Mouse (Mus musculus) limb, embryonic 14.5 days (tissue): ENCODE results near the gene Mpzl2. TPM values are rescaled to one million over a fixed set of nuclear protein-coding genes. Genes with fewer than 3 reads are reported as not detected.
A peak's percentile ranks its signal among the peaks of the same experiment; 100 is the strongest.

ENCODE experiments used
- ATAC-seq: fragments of 200-750 bp; cut with Nextera tagmentation; 2 replicates; pipeline ENCODE4 v1.8.0; 2017; ENCODE audit warnings: low read depth, moderate number of reproducible peaks, moderate TSS enrichment; ENCODE audit not compliant: low FRiP score
- DNase-seq: peaks from one replicate; pipeline ENCODE4 v3.0.0-alpha.2; 2015; ENCODE audit warnings: low spot score
- H3K27ac ChIP-seq: fragments of 300-500 bp; sonication (generic); replicated peaks from 2 replicates; pipeline ENCODE4 v1.5.1; 2014; ENCODE audit warnings: low read depth, mild to moderate bottlenecking, low read length, moderate library complexity, mixed read lengths
- H3K27me3 ChIP-seq: fragments of 300-500 bp; sonication (generic); 2 replicates; pipeline ENCODE4 v1.6.1; 2014; ENCODE audit warnings: low read length, mixed read lengths; ENCODE audit not compliant: control insufficient read depth, insufficient read depth
- H3K36me3 ChIP-seq: fragments of 300-500 bp; sonication (generic); 2 replicates; pipeline ENCODE4 v1.6.1; 2014; ENCODE audit warnings: mild to moderate bottlenecking, low read length, moderate library complexity, mixed read lengths; ENCODE audit not compliant: control insufficient read depth, insufficient read depth
- H3K4me1 ChIP-seq: fragments of 300-500 bp; sonication (generic); 2 replicates; pipeline ENCODE4 v1.6.1; 2014; ENCODE audit warnings: antibody characterized with exemption, low read length, mixed read lengths; ENCODE audit not compliant: control insufficient read depth, insufficient read depth
- H3K4me2 ChIP-seq: fragments of 300-500 bp; sonication (generic); replicated peaks from 2 replicates; pipeline ENCODE4 v1.6.1; 2014; ENCODE audit warnings: low read depth, mild to moderate bottlenecking, low read length, moderate library complexity; ENCODE audit not compliant: severe bottlenecking
- H3K4me3 ChIP-seq: fragments of 300-500 bp; sonication (generic); replicated peaks from 2 replicates; pipeline ENCODE4 v1.5.1; 2014; ENCODE audit warnings: low read length
- H3K9ac ChIP-seq: fragments of 300-500 bp; sonication (generic); 2 replicates; pipeline ENCODE4 v1.6.1; 2014; ENCODE audit warnings: mild to moderate bottlenecking, low read depth, low read length, moderate library complexity; ENCODE audit not compliant: severe bottlenecking
- H3K9me3 ChIP-seq: fragments of 300-500 bp; sonication (generic); 2 replicates; pipeline ENCODE4 v1.6.1; 2016; ENCODE audit warnings: low read length; ENCODE audit not compliant: control insufficient read depth
- POLR2A ChIP-seq: fragments of 200-500 bp; IDR thresholded peaks from 2 replicates; pipeline ENCODE4 v1.8.0; 2012; ENCODE audit warnings: inconsistent platforms, mild to moderate bottlenecking, moderate library complexity, borderline replicate concordance; ENCODE audit not compliant: insufficient read depth, insufficient read length; ENCODE audit errors: extremely low read depth
- WGBS: fragments of 180-500 bp; shearing (Covaris S2); extraction: QIAGEN DNeasy Blood & Tissue Kit; methylation state at CpG from one replicate; pipeline ENCODE4 v1.1.7; 2014; 5-methylcytosine and 5-hydroxymethylcytosine counted together
- polyA plus RNA-seq, 2 experiments: library from polyadenylated mRNA; depleted of rRNA in 1 of 2; stranded (reverse) in 1 of 2; unstranded in 1 of 2; fragments of >200 nt; fragmentation: Nextera tagmentation in 1 of 2; extraction: Ambion mirVana in 1 of 2; gene quantifications; 2 replicates each; pipeline versions ENCODE4 v1.2.1 to v1.2.3; 2012 to 2014

Mpzl2 gene
- polyA plus RNA-seq, 2 experiments, result 21.8 to 22.6 TPM

- DNase-seq, result peak; percentile 48
- TF ChIP-seq POLR2A, result no peak
- no peaks in the 10 kb centered on the region for H3K36me3 ChIP-seq
- peak; percentile 73 for ATAC-seq
- H3K4me2 ChIP-seq, result peak overlapping the region; percentile 66
- H3K27me3 ChIP-seq, result 0 out of 2 replicates have a peak, but pooled peaks cover 3% of the 10 kb centered on the region
- H3K4me1 ChIP-seq, result peaks cover 19% of the 10 kb centered on the region
- H3K9ac ChIP-seq, result peak overlapping the region; percentile 55
- peak overlapping the region; percentile 43 for H3K4me3 ChIP-seq
- H3K9me3 ChIP-seq, result no peaks in the 10 kb centered on the region
- 4% methylated on average over 19 of the region's 20 CpGs for WGBS
- H3K27ac ChIP-seq, result peak overlapping the region; percentile 65; the same call in 1 of the 2 replicates
Measured at GRCm38 (mm10) chr9:45042056-45042720, 2.6 kb downstream of the Mpzl2 start.

GRCm38 (mm10) chr9:45042947-45043346 lies 3.3 kb downstream of the Mpzl2 start:
- WGBS, result 1% methylated on average over 10 of the region's 10 CpGs

GRCm38 (mm10) chr9:45046973-45047372 lies 7.4 kb downstream of the Mpzl2 start:
- ATAC-seq, result no peak
- Histone ChIP-seq H3K4me1 (peaks cover 6% of the 10 kb centered on the region; the same call in 1 of the 2 replicates), H3K27me3 (0 out of 2 replicates have a peak, but pooled peaks cover 3% of the 10 kb centered on the region), H3K9ac (no peak overlapping the region), H3K9me3 (no peaks in the 10 kb centered on the region), H3K4me3 (no peak overlapping the region), H3K27ac (no peak overlapping the region), H3K36me3 (no peaks in the 10 kb centered on the region; the same call in 1 of the 2 replicates), H3K4me2 (no peak overlapping the region)
- DNase-seq, result no peak
- TF ChIP-seq POLR2A, result no peak
- whole genome bisulfite sequencing, result 83% methylated on average over 16 of the region's 16 CpGs

More at GRCm38 (mm10) chr9:45042947-45043346, 3.3 kb downstream of the Mpzl2 start:
- H3K4me2 ChIP-seq, result peak overlapping the region; percentile 66
- 0 out of 2 replicates have a peak, but pooled peaks cover 3% of the 10 kb centered on the region for H3K27me3 ChIP-seq
- H3K4me1 ChIP-seq, result peaks cover 19% of the 10 kb centered on the region
- DNase-seq (no peak), ATAC-seq (peak; percentile 50; the same call in 1 of the 2 replicates)
- TF ChIP-seq POLR2A, result no peak
- peak overlapping the region; percentile 55 for H3K9ac ChIP-seq
- no peaks in the 10 kb centered on the region for H3K9me3 ChIP-seq
- H3K4me3 ChIP-seq, result peak overlapping the region; percentile 43
- H3K27ac ChIP-seq, result peak overlapping the region; percentile 65; the same call in 1 of the 2 replicates
- no peaks in the 10 kb centered on the region for H3K36me3 ChIP-seq

DNA sequence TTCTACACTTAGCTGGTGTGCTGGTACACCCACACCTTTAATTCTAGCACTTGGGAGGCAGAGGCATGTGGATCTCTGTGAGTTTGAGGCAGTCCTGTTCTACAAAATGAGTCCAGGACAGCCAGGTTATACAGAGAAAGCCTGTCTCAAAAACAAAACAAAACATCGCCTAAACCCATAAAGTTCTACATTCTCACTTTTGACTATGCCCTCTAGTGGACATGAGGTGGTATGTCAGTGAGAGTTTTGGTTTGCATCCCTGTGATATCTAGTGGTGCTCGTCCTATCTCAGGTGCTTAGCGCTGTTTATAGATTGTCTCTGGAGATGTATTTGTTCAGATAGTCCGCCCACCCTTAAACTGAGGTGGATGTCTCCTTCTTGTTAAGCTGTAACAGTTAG lies 8.9 kb downstream of the Mpzl2 start:
- H3K9me3 ChIP-seq, result no peaks in the 10 kb centered on the region
- H3K9ac ChIP-seq, result no peak overlapping the region
- no peak overlapping the region for H3K4me2 ChIP-seq
- WGBS, result 31% methylated on average over 4 of the region's 4 CpGs
- ATAC-seq (no peak), DNase-seq (peak; percentile 54)
- no peak overlapping the region for H3K4me3 ChIP-seq
- no peak for TF ChIP-seq POLR2A
- H3K27me3 ChIP-seq, result no peaks in the 10 kb centered on the region
- peaks cover 2% of the 10 kb centered on the region; the same call in 1 of the 2 replicates for H3K4me1 ChIP-seq
- no peak overlapping the region for H3K27ac ChIP-seq
- H3K36me3 ChIP-seq, result no peaks in the 10 kb centered on the region; the same call in 1 of the 2 replicates

GRCm38 (mm10) chr9:45049731-45050130 lies 10.1 kb downstream of the Mpzl2 start:
- ATAC-seq (no peak), DNase-seq (no peak)
- H3K4me3 ChIP-seq, result no peak overlapping the region
- no peak overlapping the region for H3K27ac ChIP-seq
- H3K4me2 ChIP-seq, result no peak overlapping the region
- TF ChIP-seq POLR2A, result no peak
- H3K4me1 ChIP-seq, result no peaks in the 10 kb centered on the region
- H3K9me3 ChIP-seq, result no peaks in the 10 kb centered on the region
- H3K9ac ChIP-seq, result no peak overlapping the region
- no peaks in the 10 kb centered on the region; the same call in 1 of the 2 replicates for H3K36me3 ChIP-seq
- no peaks in the 10 kb centered on the region for H3K27me3 ChIP-seq
- WGBS, result 81% methylated on average over 1 of the region's 1 CpGs
